Comparison of ENCODE assay signal across 8 mouse cellular contexts in genomic region chr12:8947714-8948464, GRCm38 (mm10). TPM values are rescaled to one million over a fixed set of nuclear protein-coding genes. Genes with fewer than 3 reads are reported as not detected.
A peak's percentile ranks its signal among the peaks of the same experiment; 100 is the strongest.
DNase-seq lines count a peak whose midpoint lies in the region; ATAC-seq and TF ChIP-seq lines count a peak whose summit lies in the region.

Gene Matn3 (plus strand): TSS chr12:8947929.

- intact Hi-C loops in gastrocnemius, adult 2 months (cut with DNase I) = no loop called here

- no peaks in the 10 kb centered on the region for H3K9me3 ChIP-seq in hindbrain, embryonic 13.5 days
- no peaks in the 10 kb centered on the region for H3K9me3 ChIP-seq in limb, embryonic 12.5 days
- no peaks in the 10 kb centered on the region for H3K9me3 ChIP-seq in midbrain, embryonic 10.5 days (replicated peaks)

- H3K36me3 ChIP-seq in hindbrain, embryonic 13.5 days = no peaks in the 10 kb centered on the region
- no peaks in the 10 kb centered on the region for H3K36me3 ChIP-seq in limb, embryonic 12.5 days
- no peaks in the 10 kb centered on the region for H3K36me3 ChIP-seq in midbrain, embryonic 10.5 days

- WGBS in hindbrain, embryonic 13.5 days = under 1% methylated on average over 42 of the region's 42 CpGs
- under 1% methylated on average over 42 of the region's 42 CpGs for WGBS in limb, embryonic 12.5 days
- under 1% methylated on average over 42 of the region's 42 CpGs for WGBS in midbrain, embryonic 10.5 days

- peak within 1 kb of the TSS; percentile 96 for H3K4me2 ChIP-seq in hindbrain, embryonic 13.5 days
- H3K4me2 ChIP-seq in limb, embryonic 12.5 days = peak within 1 kb of the TSS; percentile 99

- DNase-seq in layer of hippocampus, adult 2 months (ENCODE audit: low spot score in 2 of 2) = no peak
- DNase-seq in layer of hippocampus, adult 9-10 months (ENCODE audit: low spot score) = no peak
- DNase-seq in cerebellum, postnatal 25 days = peak; percentile 41 to 67
- DNase-seq in gastrocnemius, adult 2 months = peak; percentile 86
- DNase-seq in midbrain, embryonic 10.5 days (ENCODE audit: low spot score) = peak; percentile 85
- peak; percentile 17 to 58 for DNase-seq in spleen, adult 18-20 months

- no peak within 1 kb of the TSS for H3K27ac ChIP-seq in layer of hippocampus, adult 2 months
- H3K27ac ChIP-seq in gastrocnemius, adult 2 months = peak within 1 kb of the TSS; percentile 62
- H3K27ac ChIP-seq in hindbrain, embryonic 13.5 days = no peak within 1 kb of the TSS
- H3K27ac ChIP-seq in limb, embryonic 12.5 days = peak within 1 kb of the TSS; percentile 74
- peak within 1 kb of the TSS; percentile 68 for H3K27ac ChIP-seq in midbrain, embryonic 10.5 days (replicated peaks)

- peaks cover 11% of the 10 kb centered on the region for H3K4me1 ChIP-seq in hindbrain, embryonic 13.5 days (replicated peaks)
- peaks cover 23% of the 10 kb centered on the region for H3K4me1 ChIP-seq in limb, embryonic 12.5 days (replicated peaks)
- peaks cover 15% of the 10 kb centered on the region for H3K4me1 ChIP-seq in midbrain, embryonic 10.5 days

- peak; percentile 78 for ATAC-seq in hindbrain, embryonic 13.5 days (ENCODE audit: low FRiP score)
- ATAC-seq in limb, embryonic 12.5 days (ENCODE audit: insufficient number of reproducible peaks, insufficient read depth, low FRiP score, low TSS enrichment, low read depth) = peak; percentile 63

- H3K27me3 ChIP-seq in hindbrain, embryonic 13.5 days = peaks cover 20% of the 10 kb centered on the region
- H3K27me3 ChIP-seq in limb, embryonic 12.5 days = peaks cover 7% of the 10 kb centered on the region; the same call in 1 of the 2 replicates
- peaks cover 47% of the 10 kb centered on the region for H3K27me3 ChIP-seq in midbrain, embryonic 10.5 days (ENCODE audit: low read depth, poor library complexity, severe bottlenecking)

- H3K9ac ChIP-seq in hindbrain, embryonic 13.5 days = peak within 1 kb of the TSS; percentile 74
- H3K9ac ChIP-seq in limb, embryonic 12.5 days (replicated peaks) = peak within 1 kb of the TSS; percentile 58

- TF ChIP-seq CTCF in layer of hippocampus, adult 2 months (conservative IDR thresholded peaks at IDR 0.05) = peak; percentile 39; the same call in 1 of the 2 replicates
- TF ChIP-seq CTCF in gastrocnemius, adult 2 months (IDR thresholded peaks at IDR 0.05) = peak; percentile 26; the same call in 1 of the 2 replicates

- peak within 1 kb of the TSS; percentile 48 for H3K4me3 ChIP-seq in layer of hippocampus, adult 2 months
- peak within 1 kb of the TSS; percentile 70 for H3K4me3 ChIP-seq in gastrocnemius, adult 2 months
- H3K4me3 ChIP-seq in hindbrain, embryonic 13.5 days = peak within 1 kb of the TSS; percentile 49
- peak within 1 kb of the TSS; percentile 51 for H3K4me3 ChIP-seq in limb, embryonic 12.5 days (replicated peaks)
- peak within 1 kb of the TSS; percentile 64 for H3K4me3 ChIP-seq in midbrain, embryonic 10.5 days

RNA-seq across cellular contexts. Expression of gene Matn3, which starts in this region (rescaled TPM):
- not detected for total RNA-seq in layer of hippocampus, adult 2 months (2021)
- under 1 TPM in 1 of 2 experiments, not detected in 1; 0.36 TPM for total RNA-seq in gastrocnemius, adult 2 months (2021)
- 0.22 and 0.71 TPM in 2 replicates for polyA plus RNA-seq in hindbrain, embryonic 13.5 days (2015; fragmentation: Nextera tagmentation; extraction: Ambion mirVana)
- polyA plus RNA-seq in limb, embryonic 12.5 days (2016; fragmentation: Nextera tagmentation; extraction: Ambion mirVana) = 5.4 and 7.5 TPM in 2 replicates
- polyA plus RNA-seq in midbrain, embryonic 10.5 days (2016; fragmentation: Nextera tagmentation; extraction: Ambion mirVana) = 2.7 and 4.7 TPM in 2 replicates

Comparison
In these comparisons a context has a peak if more than half of its experiments do, and no peak if none do; other contexts are left out.
1. Peak in DNase-seq, H3K4me3 ChIP-seq and H3K27ac ChIP-seq in gastrocnemius, adult 2 months; RNA of the gene not detected or under 1 TPM.
2. Peak in ATAC-seq, H3K4me3 ChIP-seq, H3K9ac ChIP-seq and H3K4me2 ChIP-seq in hindbrain, embryonic 13.5 days; RNA of the gene not detected or under 1 TPM.
3. DNase-seq: peak in cerebellum, postnatal 25 days (2 of 2), midbrain, embryonic 10.5 days (single experiment) and spleen, adult 18-20 months (2 of 2); none in layer of hippocampus, adult 2 months (0 of 2) and layer of hippocampus, adult 9-10 months (single experiment).
4. H3K27ac ChIP-seq: peak in limb, embryonic 12.5 days (single experiment) and midbrain, embryonic 10.5 days (single experiment); none in layer of hippocampus, adult 2 months (single experiment) and hindbrain, embryonic 13.5 days (single experiment).
5. Peak in every context shown above with its lines, with median percentiles within 50 percentile points of each other: H3K4me3 ChIP-seq.